Mouse (Mus musculus) CH12.LX (cell line): ENCODE results near the gene Psmb7. TPM values are rescaled to one million over a fixed set of nuclear protein-coding genes. Genes with fewer than 3 reads are reported as not detected.

Experiments used
- DNase-seq: peaks from one replicate; pipeline ENCODE4 v3.0.0-alpha.2; 2013; ENCODE audit errors: extremely low read depth
- H3K27ac ChIP-seq: 2 replicates; pipeline ENCODE4 v1.5.1; 2012; ENCODE audit warnings: low read depth, mild to moderate bottlenecking, control low read depth, moderate library complexity; ENCODE audit not compliant: insufficient read depth
- H3K27me3 ChIP-seq: replicated peaks from 2 replicates; pipeline ENCODE3; 2012; ENCODE audit warnings: inconsistent platforms
- H3K36me3 ChIP-seq, 2 experiments: replicated peaks in 1 of 2; 2 replicates each; pipeline versions ENCODE3 to v1.6.1; 2012; ENCODE audit warnings: inconsistent platforms in 1 of 2, low read length in 1 of 2, mild to moderate bottlenecking in 1 of 2, mixed read lengths in 1 of 2, moderate library complexity in 1 of 2; ENCODE audit not compliant: control insufficient read depth in 1 of 2, insufficient read depth in 1 of 2
- H3K4me1 ChIP-seq, 2 experiments: 2 replicates each; pipeline ENCODE4 v1.6.1; 2012; ENCODE audit warnings: inconsistent platforms in 1 of 2, moderate library complexity in 1 of 2; ENCODE audit not compliant: insufficient read depth in 2 of 2, control insufficient read depth in 1 of 2
- H3K4me2 ChIP-seq: 2 replicates; pipeline ENCODE4 v1.6.1; 2012; ENCODE audit warnings: low read depth, mild to moderate bottlenecking, control low read depth; ENCODE audit not compliant: poor library complexity, insufficient read depth, severe bottlenecking
- H3K4me3 ChIP-seq, 3 experiments: fragments of 150-350 bp in 1 of 3; sonication (generic) in 1 of 3; replicated peaks in 1 of 3; 2 replicates each; pipeline versions ENCODE3 to v1.5.1; 2011 to 2012; ENCODE audit warnings: low read depth in 2 of 3, low read length in 2 of 3, mild to moderate bottlenecking in 2 of 3, moderate library complexity in 2 of 3, control low read depth in 1 of 3, improper control_type of control experiment in 1 of 3, inconsistent platforms in 1 of 3, mixed read lengths in 1 of 3; ENCODE audit not compliant: poor library complexity in 1 of 3
- H3K79me2 ChIP-seq: replicated peaks from 2 replicates; pipeline ENCODE4 v1.6.1; 2012; ENCODE audit warnings: mild to moderate bottlenecking, moderate library complexity; ENCODE audit not compliant: control insufficient read depth, poor library complexity, insufficient read depth, severe bottlenecking; ENCODE audit errors: extremely low read depth
- H3K9ac ChIP-seq: 2 replicates; pipeline ENCODE4 v1.6.1; 2012; ENCODE audit warnings: low read depth, mild to moderate bottlenecking, control low read depth, moderate library complexity; ENCODE audit not compliant: insufficient read depth
- H3K9me3 ChIP-seq: replicated peaks from 2 replicates; pipeline ENCODE3; 2012; ENCODE audit warnings: low read length, inconsistent platforms, mixed read lengths
- CHD2 ChIP-seq: IDR thresholded peaks from 2 replicates; pipeline ENCODE4 v1.6.1; 2011; ENCODE audit warnings: low read length, improper control_type of control experiment
- CTCF ChIP-seq, 2 experiments: IDR thresholded peaks in 1 of 2; conservative IDR thresholded peaks in 1 of 2; 2 replicates each; pipeline ENCODE4 v1.5.1; 2011 to 2012; ENCODE audit warnings: low read depth in 2 of 2, low read length in 2 of 2, improper control_type of control experiment in 1 of 2, inconsistent platforms in 1 of 2, mild to moderate bottlenecking in 1 of 2, moderate library complexity in 1 of 2
- E2F4 ChIP-seq: IDR thresholded peaks from 2 replicates; pipeline ENCODE4 v1.6.1; 2011; ENCODE audit warnings: low read depth, low read length, improper control_type of control experiment; ENCODE audit not compliant: insufficient replicate concordance
- EP300 ChIP-seq: IDR thresholded peaks from 2 replicates; pipeline ENCODE4 v1.6.1; 2011; ENCODE audit warnings: low read length, improper control_type of control experiment
- ETS1 ChIP-seq: conservative IDR thresholded peaks from 2 replicates; pipeline ENCODE4 v1.6.1; 2012; ENCODE audit warnings: low read depth, mild to moderate bottlenecking, inconsistent platforms, low read length, improper control_type of control experiment, moderate library complexity
- GABPA ChIP-seq: IDR thresholded peaks from 2 replicates; pipeline ENCODE4 v1.6.1; 2012; ENCODE audit warnings: low read depth, low read length, improper control_type of control experiment, inconsistent platforms; ENCODE audit not compliant: insufficient replicate concordance
- HCFC1 ChIP-seq: IDR thresholded peaks from 2 replicates; pipeline ENCODE4 v1.6.1; 2012; ENCODE audit warnings: low read depth, mild to moderate bottlenecking, inconsistent platforms, low read length, improper control_type of control experiment
- IRF4 ChIP-seq: IDR thresholded peaks from 2 replicates; pipeline ENCODE4 v1.6.1; 2014; ENCODE audit warnings: low read depth, mild to moderate bottlenecking, inconsistent platforms, low read length, improper control_type of control experiment
- MAX ChIP-seq: IDR thresholded peaks from 2 replicates; pipeline ENCODE4 v1.6.1; 2011; ENCODE audit warnings: low read length, improper control_type of control experiment
- MAZ ChIP-seq: IDR thresholded peaks from 2 replicates; pipeline ENCODE4 v1.6.1; 2012; ENCODE audit warnings: low read depth, mild to moderate bottlenecking, inconsistent platforms, low read length, improper control_type of control experiment, moderate library complexity
- MXI1 ChIP-seq: IDR thresholded peaks from 2 replicates; pipeline ENCODE4 v1.6.1; 2011; ENCODE audit warnings: mild to moderate bottlenecking, low read depth, low read length, improper control_type of control experiment
- NELFE ChIP-seq: IDR thresholded peaks from 2 replicates; pipeline ENCODE4 v1.6.1; 2011; ENCODE audit warnings: low read depth, low read length, improper control_type of control experiment
- PAX5 ChIP-seq: IDR thresholded peaks from 2 replicates; pipeline ENCODE4 v1.6.1; 2012; ENCODE audit warnings: low read length, inconsistent platforms, mixed read lengths
- POLR2A ChIP-seq: IDR thresholded peaks from 2 replicates; pipeline ENCODE4 v1.6.1; 2011; ENCODE audit warnings: low read depth, mild to moderate bottlenecking, improper control_type of control experiment, low read length
- POLR2AphosphoS2 ChIP-seq: IDR thresholded peaks from 2 replicates; pipeline ENCODE4 v1.6.1; 2011; ENCODE audit warnings: low read depth, low read length, improper control_type of control experiment
- SIN3A ChIP-seq: IDR thresholded peaks from 2 replicates; pipeline ENCODE4 v1.6.1; 2012; ENCODE audit warnings: low read length, improper control_type of control experiment, inconsistent platforms
- SMC3 ChIP-seq: IDR thresholded peaks from 2 replicates; pipeline ENCODE4 v1.6.1; 2011; ENCODE audit warnings: low read depth, low read length, improper control_type of control experiment
- TCF12 ChIP-seq: IDR thresholded peaks from 2 replicates; pipeline ENCODE4 v1.6.1; 2014; ENCODE audit warnings: low read depth, mild to moderate bottlenecking, inconsistent platforms, low read length, improper control_type of control experiment
- UBTF ChIP-seq: IDR thresholded peaks from 2 replicates; pipeline ENCODE4 v1.6.1; 2012; ENCODE audit warnings: low read depth, mild to moderate bottlenecking, inconsistent platforms, low read length, improper control_type of control experiment, moderate library complexity
- USF2 ChIP-seq: conservative IDR thresholded peaks from 2 replicates; pipeline ENCODE4 v1.6.1; 2011; ENCODE audit warnings: low read depth, low read length, improper control_type of control experiment
- ZNF384 ChIP-seq: IDR thresholded peaks from 2 replicates; pipeline ENCODE4 v1.6.1; 2012; ENCODE audit warnings: low read depth, low read length, improper control_type of control experiment, inconsistent platforms
- dilution Hi-C: fragments of 300-500 bp; cut with MboI; formaldehyde crosslinking; loops from 2 replicates; pipeline ENCODE4 v1.14.3; 2020; ENCODE audit warnings: low sequenced_read_pairs; ENCODE audit not compliant: extremely low pct_unique_long_range_greater_than_20kb, extremely low pct_ligation_motif_present
- in situ Hi-C: fragments of 300-500 bp; cut with MboI; formaldehyde crosslinking; loops from 3 replicates; pipeline ENCODE4 v1.14.3; 2019; ENCODE audit warnings: low sequenced_read_pairs, low pct_ligation_motif_present, low pct_unique_long_range_greater_than_20kb, mixed read lengths
- polyA plus RNA-seq: library from polyadenylated mRNA; unstranded; fragments of >175 nt; gene quantifications from 2 replicates; pipeline ENCODE4 v1.2.1, GENCODE M21; 2012; ENCODE audit warnings: low read depth; ENCODE audit not compliant: insufficient read length
- total RNA-seq, 2 experiments: library from RNA; depleted of rRNA; stranded (reverse); fragments of 300-350 nt in 1 of 2; fragments of >200 nt in 1 of 2; gene quantifications; 2 replicates each; pipeline ENCODE4 v1.2.3; 2012 to 2014

Psmb7 gene
- total and polyA plus RNA-seq, 3 experiments: 334 to 415 (median 389) TPM

DNA sequence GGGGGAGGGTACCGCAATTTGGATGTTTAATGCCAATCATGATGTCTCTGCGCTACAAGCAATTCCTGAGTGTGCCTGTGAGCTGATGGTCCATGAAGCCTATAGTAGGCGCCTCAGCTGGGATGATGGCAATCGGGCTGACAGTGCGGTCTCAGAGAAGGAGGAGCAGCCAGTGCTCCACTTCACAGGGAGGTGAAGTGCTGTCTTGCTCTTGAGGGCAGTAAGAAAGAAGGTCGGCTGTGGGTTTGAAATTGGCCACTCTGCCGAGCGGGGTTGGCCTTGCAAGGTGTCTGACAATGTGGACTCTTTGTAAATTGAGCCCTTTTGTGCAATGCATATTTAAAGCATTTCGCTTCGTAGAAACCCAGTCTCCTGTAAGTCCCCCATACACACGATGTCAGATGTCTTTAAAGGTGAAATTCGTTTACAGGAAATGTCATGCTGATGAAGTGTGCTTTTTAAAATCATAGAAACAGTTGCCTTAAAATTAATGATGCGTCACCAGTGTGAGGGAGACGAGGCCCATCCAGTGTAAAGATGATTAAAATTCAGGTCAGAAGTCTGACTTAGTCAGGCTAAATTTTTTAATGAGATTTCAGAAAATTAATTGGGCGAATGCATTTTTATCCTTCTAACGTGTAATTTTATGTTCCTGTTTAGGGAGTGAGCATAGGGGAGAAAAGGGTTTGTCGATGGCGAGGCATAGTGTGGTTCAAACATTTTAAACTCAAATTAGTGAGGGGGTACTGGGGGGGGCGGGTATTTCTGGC, 89.5 kb downstream of the Psmb7 start:
- H3K9me3 ChIP-seq: no peaks in the 10 kb centered on the region
- no peak overlapping the region for H3K27ac ChIP-seq
- H3K4me3 ChIP-seq: no peak overlapping the region
- no peak for TF ChIP-seq GABPA
- no peak for TF ChIP-seq HCFC1
- no peak for TF ChIP-seq PAX5
- TF ChIP-seq ETS1: no peak
- TF ChIP-seq CHD2: no peak
- TF ChIP-seq E2F4: no peak
- TF ChIP-seq EP300: no peak
- TF ChIP-seq POLR2A: no peak
- TF ChIP-seq TCF12: no peak
- no peak for TF ChIP-seq MXI1
- no peak for TF ChIP-seq MAZ
- no peak for TF ChIP-seq NELFE
- TF ChIP-seq SMC3: no peak
- TF ChIP-seq MAX: no peak
- dilution Hi-C loops: no loop called here
- no peaks in the 10 kb centered on the region for H3K27me3 ChIP-seq
- peaks cover 13 to 27% of the 10 kb centered on the region in 2 experiments for H3K4me1 ChIP-seq
- peaks cover 42 to 90% of the 10 kb centered on the region in 2 experiments for H3K36me3 ChIP-seq
- no peak overlapping the region for H3K9ac ChIP-seq
- H3K79me2 ChIP-seq: no peaks in the 10 kb centered on the region
- in situ Hi-C loops: no loop called here
- no peak for DNase-seq
- no peak overlapping the region for H3K4me2 ChIP-seq

DNA sequence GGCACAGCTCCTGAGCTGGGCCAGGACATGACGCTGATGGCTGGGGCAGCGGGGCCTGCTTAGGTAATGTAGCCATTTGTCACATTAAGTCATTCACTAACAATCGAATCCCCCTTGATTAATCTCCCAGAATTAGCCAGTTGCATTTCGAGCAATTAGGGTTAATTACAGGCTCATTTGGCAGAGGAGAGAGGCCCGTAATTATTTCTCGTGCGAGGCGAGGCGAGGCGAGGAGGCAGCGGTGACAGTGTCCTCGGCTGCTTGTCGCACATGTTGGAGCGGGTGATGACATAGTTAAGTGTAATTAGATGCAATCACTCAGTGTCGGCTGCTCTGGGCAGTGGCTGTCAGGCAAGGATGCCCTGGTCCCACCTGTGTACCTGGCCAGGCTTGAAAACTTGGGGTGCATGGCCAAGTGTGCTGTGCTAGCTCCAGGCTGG, 91.9 kb downstream of the Psmb7 start:
- in situ Hi-C loops (no loop called here), dilution Hi-C loops (no loop called here)
- H3K79me2 ChIP-seq: no peaks in the 10 kb centered on the region

More for the DNA sequence above, 91.9 kb downstream of the Psmb7 start:
- H3K27ac ChIP-seq: no peak overlapping the region
- no peak overlapping the region for H3K9ac ChIP-seq
- H3K4me1 ChIP-seq: peaks cover 26 to 50% of the 10 kb centered on the region in 2 experiments
- H3K9me3 ChIP-seq: no peaks in the 10 kb centered on the region
- peaks cover 21 to 74% of the 10 kb centered on the region in 2 experiments for H3K36me3 ChIP-seq
- TF ChIP-seq UBTF (no peak), POLR2A (no peak), IRF4 (no peak), SIN3A (no peak), ZNF384 (no peak), EP300 (no peak), PAX5 (no peak), HCFC1 (no peak), E2F4 (no peak), USF2 (no peak), POLR2AphosphoS2 (no peak), CTCF (conservative IDR thresholded peaks at IDR 0.05 in 1 of 2, IDR thresholded peaks at IDR 0.05 in 1 of 2; ENCODE audit: low read depth in 2 of 2, low read length in 2 of 2) (no peak)
- H3K4me2 ChIP-seq: no peak overlapping the region
- no peak overlapping the region for H3K4me3 ChIP-seq
- H3K27me3 ChIP-seq: no peaks in the 10 kb centered on the region
- no peak for DNase-seq
